ENCODE assay signal across 13 mouse cellular contexts in genomic region chr4:103324688-103325451, GRCm38 (mm10). TPM values are rescaled to one million over a fixed set of nuclear protein-coding genes. Genes with fewer than 3 reads are reported as not detected.
DNase-seq lines count a peak whose midpoint lies in the region; ATAC-seq and TF ChIP-seq lines count a peak whose summit lies in the region.
"Had no signal": no experiment of that assay in that cellular context is flagged by ENCODE, and none has a peak within 500 bp of the region (broad histone marks: within the 10 kb centered on the region; RNA-seq: fewer than 3 reads in every experiment).

No protein-coding gene starts in this region.

- H3K27ac ChIP-seq in stomach, embryonic 14.5 days (ENCODE audit: low read length), result no peak overlapping the region
- H3K27ac ChIP-seq in stomach, postnatal 0 days (replicated peaks), result no peak overlapping the region
- H3K27ac ChIP-seq in hindbrain, embryonic 10.5 days, result no peak overlapping the region
- H3K27ac ChIP-seq: embryonic facial prominence, embryonic 12.5 days had no signal

- no peak overlapping the region for H3K9ac ChIP-seq in stomach, embryonic 14.5 days (replicated peaks; ENCODE audit: low read depth, low read length)
- H3K9ac ChIP-seq in stomach, postnatal 0 days (ENCODE audit: low read length), result no peak overlapping the region
- H3K9ac ChIP-seq: embryonic facial prominence, embryonic 12.5 days had no signal

- H3K4me3 ChIP-seq in stomach, embryonic 14.5 days (ENCODE audit: low read depth, low read length), result no peak overlapping the region
- H3K4me3 ChIP-seq in stomach, postnatal 0 days (ENCODE audit: low read depth, low read length), result no peak overlapping the region
- no peak overlapping the region for H3K4me3 ChIP-seq in hindbrain, embryonic 10.5 days
- H3K4me3 ChIP-seq: embryonic facial prominence, embryonic 12.5 days had no signal

- no peak for ATAC-seq in stomach, embryonic 14.5 days (ENCODE audit: insufficient number of reproducible peaks, insufficient read depth, low FRiP score, low read depth)
- no peak for ATAC-seq in stomach, postnatal 0 days (ENCODE audit: low FRiP score, low TSS enrichment)
- ATAC-seq: intestine, postnatal 0 days had no signal

- H3K9me3 ChIP-seq in stomach, embryonic 14.5 days (ENCODE audit: control insufficient read depth, low read depth, low read length), result no peaks in the 10 kb centered on the region
- H3K9me3 ChIP-seq in stomach, postnatal 0 days (ENCODE audit: control insufficient read depth, low read length), result no peaks in the 10 kb centered on the region
- no peaks in the 10 kb centered on the region for H3K9me3 ChIP-seq in hindbrain, embryonic 10.5 days
- H3K9me3 ChIP-seq: embryonic facial prominence, embryonic 12.5 days; G1E had no signal

- H3K4me2 ChIP-seq in stomach, embryonic 14.5 days (replicated peaks; ENCODE audit: low read depth, low read length), result 0 out of 2 replicates have a peak overlapping the region, but pooled peaks have one; percentile 12
- no peak overlapping the region for H3K4me2 ChIP-seq in stomach, postnatal 0 days (replicated peaks; ENCODE audit: low read depth)
- H3K4me2 ChIP-seq: embryonic facial prominence, embryonic 12.5 days had no signal

- H3K36me3 ChIP-seq in stomach, embryonic 14.5 days (ENCODE audit: control insufficient read depth, insufficient read depth, low read length), result no peaks in the 10 kb centered on the region; the same call in none of the 2 replicates
- no peaks in the 10 kb centered on the region for H3K36me3 ChIP-seq in stomach, postnatal 0 days (ENCODE audit: control insufficient read depth, insufficient read depth, low read length)
- H3K36me3 ChIP-seq in hindbrain, embryonic 10.5 days, result no peaks in the 10 kb centered on the region

- no peaks in the 10 kb centered on the region for H3K4me1 ChIP-seq in stomach, embryonic 14.5 days (ENCODE audit: control insufficient read depth, insufficient read depth, low read length)
- no peaks in the 10 kb centered on the region for H3K4me1 ChIP-seq in stomach, postnatal 0 days (replicated peaks; ENCODE audit: control insufficient read depth, insufficient read depth)
- H3K4me1 ChIP-seq in hindbrain, embryonic 10.5 days (replicated peaks), result peaks cover 9% of the 10 kb centered on the region; the same call in 1 of the 2 replicates
- H3K4me1 ChIP-seq: embryonic facial prominence, embryonic 12.5 days had no signal

- no peak for TF ChIP-seq CTCF in stomach, postnatal 0 days (IDR thresholded peaks at IDR 0.05; ENCODE audit: low read depth)

- WGBS in stomach, embryonic 14.5 days, result 25% methylated on average over 17 of the region's 17 CpGs
- 38% methylated on average over 17 of the region's 17 CpGs for WGBS in stomach, postnatal 0 days
- 47% methylated on average over 17 of the region's 17 CpGs for WGBS in hindbrain, embryonic 10.5 days

- DNase-seq in stomach, postnatal 0 days (ENCODE audit: low spot score), result no peak
- peak; percentile 18 for DNase-seq in hindbrain, embryonic 10.5 days (ENCODE audit: low spot score)
- peak; percentile 35 to 73 for DNase-seq in lung, postnatal 4 days
- DNase-seq in right cerebral cortex, postnatal 36 days (ENCODE audit: low spot score in 2 of 2), result no peak
- DNase-seq in adrenal gland, postnatal 10 days, result no peak
- no peak for DNase-seq in cerebellum, adult 9-10 months
- DNase-seq: adrenal gland, postnatal 14 days had no signal

- H3K27me3 ChIP-seq in stomach, embryonic 14.5 days (ENCODE audit: control insufficient read depth, insufficient read depth, low read length), result no peaks in the 10 kb centered on the region
- H3K27me3 ChIP-seq in stomach, postnatal 0 days (ENCODE audit: control insufficient read depth, insufficient read depth, low read length), result no peaks in the 10 kb centered on the region
- no peaks in the 10 kb centered on the region for H3K27me3 ChIP-seq in hindbrain, embryonic 10.5 days (ENCODE audit: insufficient read depth, poor library complexity, severe bottlenecking)
- H3K27me3 ChIP-seq: embryonic facial prominence, embryonic 12.5 days had no signal

- no peak for TF ChIP-seq EP300 in stomach, postnatal 0 days (optimal IDR thresholded peaks at IDR 0.05)

RNA-seq across cellular contexts. Expression of gene Oma1, which starts 11.3 kb away (rescaled TPM):
- polyA plus RNA-seq in stomach, embryonic 14.5 days (2014; fragmentation: Nextera tagmentation; extraction: Ambion mirVana), result 18.7 and 19.8 TPM in 2 replicates
- polyA plus RNA-seq in stomach, postnatal 0 days (2015; fragmentation: Nextera tagmentation; extraction: Ambion mirVana), result 15.4 and 15.5 TPM in 2 replicates
- 14.0 and 16.8 TPM in 2 replicates for polyA plus RNA-seq in hindbrain, embryonic 10.5 days (2016; fragmentation: Nextera tagmentation; extraction: Ambion mirVana)
- 10 to 100 TPM; 13.9 to 15.4 TPM for total RNA-seq in adrenal gland, postnatal 10 days (2021)

RNA-seq across cellular contexts. Expression of gene 4921539E11Rik, which starts 34.2 kb away (rescaled TPM):
- polyA plus RNA-seq in stomach, embryonic 14.5 days (2014; fragmentation: Nextera tagmentation; extraction: Ambion mirVana), result not detected in 2 replicates
- not detected in 2 replicates for polyA plus RNA-seq in stomach, postnatal 0 days (2015; fragmentation: Nextera tagmentation; extraction: Ambion mirVana)
- polyA plus RNA-seq in hindbrain, embryonic 10.5 days (2016; fragmentation: Nextera tagmentation; extraction: Ambion mirVana), result not detected in 2 replicates
- not detected for total RNA-seq in adrenal gland, postnatal 10 days (2021)
- total RNA-seq: adrenal gland, postnatal 14 days; gastrocnemius, postnatal 4 days had no signal
- polyA plus RNA-seq: embryonic facial prominence, embryonic 12.5 days; G1E; intestine, postnatal 0 days; liver, embryonic 16.5 days had no signal

Comparison
In these comparisons a context has a peak if more than half of its experiments do, and no peak if none do; other contexts are left out.
1. DNase-seq: peak in hindbrain, embryonic 10.5 days (single experiment) and lung, postnatal 4 days (2 of 2); none in stomach, postnatal 0 days (single experiment), right cerebral cortex, postnatal 36 days (0 of 2), adrenal gland, postnatal 10 days (single experiment) and cerebellum, adult 9-10 months (single experiment).